Mouse (Mus musculus) cortical plate, adult 2 months (tissue): ENCODE measurements at regions not wholly inside any gene's neighbourhood (a gene's known extent, or its start where the extent isn't known, plus 50 kb on each side); places are given as distances from the start of the nearest gene placed in this dataset.

ENCODE experiments used
- CTCF ChIP-seq: fragments of 200-500 bp; IDR thresholded peaks from 2 replicates; pipeline ENCODE4 v1.5.1; 2011; ENCODE audit warnings: mild to moderate bottlenecking, control low read depth, low read length; ENCODE audit not compliant: insufficient read depth; ENCODE audit errors: extremely low read depth
- POLR2A ChIP-seq: fragments of 200-500 bp; IDR thresholded peaks from 2 replicates; pipeline ENCODE4 v1.6.1; 2011; ENCODE audit warnings: mild to moderate bottlenecking, low read length, control low read depth; ENCODE audit not compliant: insufficient read depth; ENCODE audit errors: extremely low read depth

GRCm38 (mm10) chr10:100699206-100699605, 108.9 kb downstream of the 1700017N19Rik start:
- TF ChIP-seq CTCF (no peak), POLR2A (no peak)
